Mouse (Mus musculus) right cerebral cortex, postnatal 10 days (tissue): ENCODE results near the gene Htr2c.

Source experiments
- DNase-seq, 2 experiments: peaks; one replicate each; pipeline ENCODE4 v3.0.0; 2021; ENCODE audit warnings: low spot score in 2 of 2

Gene Htr2c

GRCm38 (mm10) chrX:146962258-146962913 lies at the start of gene Htr2c:
Gene Htr2c, plus strand, starts transcription at chrX:146962513.
- DNase-seq, result peak; percentile 28 to 36

- DNase-seq, result no peak
These were observed 34.1 kb upstream of the Htr2c start for GRCm38 (mm10) chrX:146928251-146928650.

DNA sequence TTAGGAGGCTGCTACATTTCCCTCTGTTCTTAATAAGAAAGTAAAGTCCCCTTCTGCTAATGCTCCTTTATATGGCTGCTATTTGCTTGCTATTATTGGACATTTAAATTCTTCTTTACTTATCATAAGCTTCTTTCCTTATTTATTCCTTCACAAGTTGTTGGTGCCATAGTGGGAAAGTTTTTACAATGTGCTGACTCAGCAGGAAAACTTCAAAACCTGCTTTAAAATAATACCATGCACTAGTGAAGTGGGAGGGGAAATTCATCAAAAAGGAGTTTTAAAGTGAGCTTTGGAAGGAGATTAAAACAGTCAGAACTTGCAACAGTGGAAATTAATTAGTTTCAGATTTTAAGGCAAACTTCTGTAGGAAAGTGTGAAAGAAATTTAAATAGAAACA lies 26.0 kb upstream of the Htr2c start:
- DNase-seq, result no peak

DNA sequence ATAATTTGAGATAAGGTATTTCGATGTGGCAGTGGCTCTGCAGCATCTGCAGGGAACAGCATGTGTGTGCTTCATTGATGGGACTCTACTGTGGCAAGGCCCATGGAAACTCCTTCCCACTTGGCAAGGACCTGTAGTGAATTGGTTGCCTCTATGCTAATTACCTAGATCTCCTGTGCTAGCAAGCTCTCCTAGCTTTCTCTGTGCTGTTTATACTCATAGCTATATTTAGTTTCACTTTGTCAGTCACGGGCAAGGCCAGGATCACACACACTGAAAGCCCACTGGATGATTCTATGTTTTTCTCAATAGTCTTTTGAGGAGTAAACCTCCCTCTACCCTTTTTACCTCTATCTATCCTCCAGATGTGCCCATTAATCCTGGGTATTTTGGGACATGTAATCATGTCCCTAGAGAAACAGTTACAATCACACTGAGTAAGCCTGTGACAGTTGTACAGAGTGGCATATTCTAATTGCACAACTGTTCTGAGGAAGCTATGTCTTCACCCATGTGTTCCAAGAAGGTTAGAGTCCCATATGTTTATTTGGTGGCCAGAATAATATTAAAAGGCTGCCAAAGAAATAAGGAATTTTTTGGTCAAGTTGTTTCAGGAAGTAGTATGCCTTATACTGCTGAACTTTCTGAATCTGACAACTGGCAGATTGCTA lies 16.0 kb upstream of the Htr2c start:
- no peak for DNase-seq

GRCm38 (mm10) chrX:146946996-146947395 lies 15.3 kb upstream of the Htr2c start:
- DNase-seq, result no peak

GRCm38 (mm10) chrX:146958608-146959007 lies 3.7 kb upstream of the Htr2c start:
- DNase-seq, result no peak

GRCm38 (mm10) chrX:146959960-146960359 lies 2.4 kb upstream of the Htr2c start:
- DNase-seq, result peak in 1 of 2 experiments; percentile 19

GRCm38 (mm10) chrX:146962914-146963547 lies 718 bp downstream of the Htr2c start:
- peak; percentile 27 to 31 for DNase-seq

- no peak for DNase-seq
These were observed 17.6 kb downstream of the Htr2c start for GRCm38 (mm10) chrX:146979931-146980330.

GRCm38 (mm10) chrX:147055730-147056129 lies 93.4 kb downstream of the Htr2c start:
- no peak for DNase-seq

DNA sequence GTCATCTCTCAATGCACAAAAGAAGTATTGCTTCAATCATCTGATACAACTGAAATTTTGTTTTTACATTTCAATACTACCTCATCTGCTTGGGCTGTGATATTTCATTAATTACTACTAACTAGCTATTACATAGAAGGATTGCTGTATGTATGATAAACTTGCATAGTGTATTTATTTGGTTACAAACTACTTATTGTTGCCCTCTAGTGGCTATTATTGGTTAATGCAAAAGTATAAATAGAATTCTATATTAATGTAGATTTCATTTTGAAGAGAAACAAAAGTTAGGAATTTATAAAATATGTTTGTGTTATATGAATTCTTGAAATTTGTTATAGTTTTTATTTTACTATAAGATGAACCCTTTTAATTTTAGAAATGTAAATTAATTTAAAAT lies 109.3 kb downstream of the Htr2c start:
- DNase-seq, result no peak

GRCm38 (mm10) chrX:147119155-147119554 lies 156.8 kb downstream of the Htr2c start:
- no peak for DNase-seq

- DNase-seq, result no peak
These were observed 252.9 kb downstream of the Htr2c start for GRCm38 (mm10) chrX:147215251-147215650.

DNA sequence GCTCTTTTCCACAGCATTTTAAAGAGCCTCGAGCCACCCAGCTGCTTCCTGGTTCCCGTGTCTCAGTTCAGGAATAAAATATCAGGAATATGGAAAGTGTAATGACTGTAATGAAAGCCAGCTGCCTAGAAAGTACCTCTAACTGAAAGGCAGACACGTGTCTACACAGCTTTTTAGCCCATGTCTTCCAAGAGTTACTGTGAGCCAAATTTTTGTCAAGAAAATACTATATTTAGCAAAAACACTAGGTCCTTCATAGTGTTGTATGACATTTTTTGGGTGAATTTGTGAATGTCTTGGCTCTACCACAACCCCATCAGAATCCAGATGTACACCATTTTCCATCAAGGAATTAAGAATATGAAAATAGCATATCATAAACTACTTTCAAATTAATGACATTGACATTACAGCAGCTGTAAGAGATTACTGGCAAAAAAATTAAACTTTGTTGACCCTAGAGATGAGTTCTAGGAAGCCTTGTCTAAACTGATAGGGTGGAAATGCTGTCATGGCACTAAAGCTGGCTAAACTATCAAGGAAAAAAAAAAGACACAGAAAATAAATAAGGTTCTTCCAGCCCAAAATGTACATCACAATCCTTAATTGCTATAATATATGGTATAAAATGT lies 255.2 kb downstream of the Htr2c start:
- DNase-seq, result no peak

DNA sequence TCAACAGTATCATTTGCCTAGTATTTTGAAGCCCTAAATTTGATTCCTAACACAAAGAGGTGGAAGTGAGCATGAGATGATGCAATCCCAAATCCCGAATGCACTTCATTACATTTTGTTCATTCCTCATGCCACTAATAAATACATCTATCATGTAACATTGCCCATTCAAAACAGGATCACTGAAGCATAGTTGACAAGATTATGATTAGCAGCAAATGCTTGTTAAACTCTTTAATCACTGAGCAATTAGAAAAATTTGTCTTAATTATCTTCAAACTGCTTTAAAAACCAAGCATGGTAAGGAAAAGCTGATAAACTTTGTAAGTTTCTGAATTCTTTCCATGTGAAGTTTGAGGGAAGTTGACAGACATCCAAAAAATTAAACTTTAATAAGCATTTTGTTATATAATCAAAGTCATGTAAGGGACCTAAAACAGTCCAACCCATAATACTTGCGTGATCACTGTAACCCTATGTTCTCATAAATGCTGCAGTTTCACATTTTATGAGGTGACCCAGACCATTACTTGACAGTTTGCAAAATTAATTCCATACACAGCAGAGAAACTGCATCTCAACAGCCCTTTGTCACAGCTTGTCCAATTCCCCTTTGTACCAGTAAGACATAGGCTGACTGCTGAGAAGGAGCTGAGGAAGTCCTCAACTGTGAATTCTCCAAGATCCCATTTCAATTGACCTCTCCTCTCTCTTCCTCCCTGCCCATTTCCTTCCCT lies 276.7 kb downstream of the Htr2c start:
- no peak for DNase-seq
